Mouse (Mus musculus) CH12.LX (cell line): Measurements from ENCODE around the gene Htra2.

Experiments used
- CTCF ChIP-seq, 2 experiments: IDR thresholded peaks in 1 of 2; conservative IDR thresholded peaks in 1 of 2; 2 replicates each; pipeline ENCODE4 v1.5.1; 2011 to 2012; ENCODE audit warnings: low read depth in 2 of 2, low read length in 2 of 2, improper control_type of control experiment in 1 of 2, inconsistent platforms in 1 of 2, mild to moderate bottlenecking in 1 of 2, moderate library complexity in 1 of 2
- EP300 ChIP-seq: IDR thresholded peaks from 2 replicates; pipeline ENCODE4 v1.6.1; 2011; ENCODE audit warnings: low read length, improper control_type of control experiment
- MAX ChIP-seq: IDR thresholded peaks from 2 replicates; pipeline ENCODE4 v1.6.1; 2011; ENCODE audit warnings: low read length, improper control_type of control experiment
- TBP ChIP-seq: conservative IDR thresholded peaks from 2 replicates; pipeline ENCODE4 v1.6.1; 2011; ENCODE audit warnings: low read depth, low read length, improper control_type of control experiment
- ZNF384 ChIP-seq: IDR thresholded peaks from 2 replicates; pipeline ENCODE4 v1.6.1; 2012; ENCODE audit warnings: low read depth, low read length, improper control_type of control experiment, inconsistent platforms

- TF ChIP-seq EP300 (no peak), CTCF (conservative IDR thresholded peaks at IDR 0.05 in 1 of 2, IDR thresholded peaks at IDR 0.05 in 1 of 2; ENCODE audit: low read depth in 2 of 2, low read length in 2 of 2) (no peak), TBP (no peak), ZNF384 (no peak), MAX (no peak)
These were observed 17.9 kb downstream of the Htra2 start for GRCm38 (mm10) chr6:83037188-83037587.
